Mouse (Mus musculus) spleen, postnatal 4 days (tissue): Measurements from ENCODE around the gene Nipal4.
"Not testable (repeated sequence)": the region's sequence is repeated elsewhere in the genome, so short reads cannot be mapped to it uniquely, and the experiment has no call there.

Source experiments
- DNase-seq, 2 experiments: peaks; one replicate each; pipeline ENCODE4 v3.0.0; 2022; ENCODE audit warnings: low spot score in 2 of 2

Nipal4 gene

GRCm38 (mm10) chr11:46165866-46166585 is at the start of gene Nipal4:
Gene Nipal4, minus strand, starts transcription at chr11:46166508.
- no peak for DNase-seq

DNA sequence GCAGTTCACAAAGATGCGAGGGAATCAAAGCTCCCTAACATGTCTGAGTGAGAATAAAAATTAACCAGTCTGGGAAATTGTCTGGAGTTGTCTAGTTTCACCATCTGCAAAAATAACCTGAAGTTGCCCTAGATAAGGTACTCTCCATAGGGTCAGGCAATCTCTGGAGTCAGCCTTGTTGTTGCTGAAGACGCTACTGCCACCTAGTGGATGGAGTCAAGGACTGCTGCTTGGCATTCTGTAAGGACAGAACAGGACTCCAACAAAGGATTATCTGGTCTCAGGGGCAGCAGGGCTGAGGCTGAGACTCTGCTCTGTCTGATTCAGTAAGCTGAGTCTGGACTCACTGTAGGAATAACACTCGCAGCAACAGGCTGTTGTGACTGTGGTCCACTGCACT is 49.0 kb upstream of the Nipal4 start:
- DNase-seq = peak; percentile 27 to 69

GRCm38 (mm10) chr11:46214368-46215230 is 48.3 kb upstream of the Nipal4 start:
- no peak for DNase-seq

DNA sequence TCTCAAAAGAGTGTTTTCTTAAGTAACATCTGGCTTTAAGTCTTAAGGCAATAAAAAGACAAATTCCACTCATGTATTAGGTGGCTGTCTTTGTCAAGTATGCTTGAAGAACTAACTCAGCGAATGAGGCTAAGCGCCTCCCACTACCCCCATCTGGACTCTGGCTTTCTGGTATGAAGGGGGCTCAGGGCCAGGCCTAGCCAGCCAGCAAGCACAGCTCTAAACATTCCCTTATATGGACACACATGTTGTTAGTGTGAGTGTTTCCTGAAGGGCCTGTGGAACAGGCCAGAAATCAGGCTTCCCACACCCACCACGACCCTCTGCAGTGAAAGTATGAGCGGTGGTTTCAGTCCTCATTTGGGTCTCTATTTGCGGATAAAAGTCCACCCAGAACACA is 47.5 kb upstream of the Nipal4 start:
- DNase-seq = no peak

GRCm38 (mm10) chr11:46211858-46212257 is 45.5 kb upstream of the Nipal4 start:
- no peak for DNase-seq

DNA sequence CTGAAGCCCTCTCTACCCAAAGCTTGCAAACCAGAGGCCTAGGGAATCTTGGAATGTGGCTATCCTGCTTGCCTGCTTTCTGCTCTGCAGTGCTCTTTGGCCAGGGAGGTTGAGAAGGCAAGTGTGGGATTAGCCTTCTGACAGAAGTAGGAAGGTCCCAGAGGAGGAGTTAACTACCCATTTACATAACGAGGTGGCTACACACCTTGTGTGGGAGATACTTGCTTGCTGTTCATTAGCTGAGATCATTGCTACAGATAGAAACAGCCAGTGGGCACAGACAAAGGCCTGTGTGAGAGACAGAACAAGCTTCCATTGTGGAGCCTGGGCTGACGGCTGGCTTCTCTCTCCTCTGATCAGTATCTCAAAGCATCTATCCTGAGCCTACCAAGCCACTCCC is 43.6 kb upstream of the Nipal4 start:
- no peak for DNase-seq

GRCm38 (mm10) chr11:46205639-46206409 is 39.5 kb upstream of the Nipal4 start:
- no peak for DNase-seq

DNA sequence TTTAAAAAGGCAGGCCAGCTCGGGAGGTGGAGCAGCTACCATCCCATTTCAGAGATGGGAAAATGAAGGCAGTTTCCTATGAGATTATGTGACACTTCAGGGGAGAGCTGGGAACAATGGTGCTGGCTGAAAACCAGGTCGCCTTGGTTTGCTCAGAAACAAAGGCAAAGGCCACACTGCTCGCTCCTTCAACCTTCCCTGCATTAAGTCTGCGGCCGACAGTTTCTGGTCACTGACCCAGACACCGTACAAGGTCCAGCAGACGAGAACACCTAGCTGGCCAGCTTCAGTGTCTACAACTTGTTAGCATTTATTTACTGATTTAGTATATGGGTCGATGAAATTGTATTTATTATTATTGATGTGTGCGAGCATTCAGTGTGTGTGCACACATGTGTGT is 38.5 kb upstream of the Nipal4 start:
- no peak for DNase-seq

DNA sequence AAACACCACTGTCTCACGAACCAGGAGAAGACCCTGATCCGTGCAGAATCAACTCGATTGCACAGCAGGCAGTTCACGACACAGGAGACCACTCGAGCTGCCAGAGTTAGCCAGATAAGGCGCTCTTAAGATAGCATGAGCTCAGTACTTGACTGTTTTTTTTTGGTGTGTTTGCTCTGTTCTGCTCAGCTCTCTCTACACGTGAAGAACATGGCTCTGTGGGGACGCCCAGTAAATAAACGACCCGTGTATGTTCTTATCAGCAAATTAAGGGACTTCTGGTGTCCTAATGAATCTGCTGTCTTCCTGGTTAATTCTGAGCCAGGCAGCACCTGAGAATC is 36.2 kb upstream of the Nipal4 start:
- DNase-seq = no peak

- no peak for DNase-seq
These were observed 35.6 kb upstream of the Nipal4 start for GRCm38 (mm10) chr11:46201636-46202546.

- DNase-seq = no peak
These were observed 34.4 kb upstream of the Nipal4 start for GRCm38 (mm10) chr11:46200664-46201063.

DNA sequence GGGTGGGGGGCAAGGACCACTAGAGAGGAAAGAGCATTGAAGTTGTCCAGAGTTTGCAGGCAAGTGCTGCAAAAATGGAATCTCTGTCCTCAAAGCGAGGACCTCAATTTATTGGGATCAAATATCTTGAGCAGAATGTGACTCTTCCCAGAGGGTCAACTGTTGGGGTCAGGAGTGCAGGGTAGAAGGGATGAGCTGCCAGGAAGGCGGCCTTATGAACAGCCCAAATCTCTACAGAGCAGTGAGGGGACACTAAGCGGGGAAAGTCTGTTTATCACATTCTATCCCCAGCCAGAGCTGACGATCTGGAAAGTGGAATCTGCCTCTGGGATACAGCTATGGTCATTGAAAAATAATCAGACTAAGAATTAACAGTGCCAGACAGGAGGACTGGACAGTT is 27.9 kb upstream of the Nipal4 start:
- DNase-seq = no peak

- no peak for DNase-seq
These were observed 22.0 kb upstream of the Nipal4 start for GRCm38 (mm10) chr11:46188283-46188682.

DNA sequence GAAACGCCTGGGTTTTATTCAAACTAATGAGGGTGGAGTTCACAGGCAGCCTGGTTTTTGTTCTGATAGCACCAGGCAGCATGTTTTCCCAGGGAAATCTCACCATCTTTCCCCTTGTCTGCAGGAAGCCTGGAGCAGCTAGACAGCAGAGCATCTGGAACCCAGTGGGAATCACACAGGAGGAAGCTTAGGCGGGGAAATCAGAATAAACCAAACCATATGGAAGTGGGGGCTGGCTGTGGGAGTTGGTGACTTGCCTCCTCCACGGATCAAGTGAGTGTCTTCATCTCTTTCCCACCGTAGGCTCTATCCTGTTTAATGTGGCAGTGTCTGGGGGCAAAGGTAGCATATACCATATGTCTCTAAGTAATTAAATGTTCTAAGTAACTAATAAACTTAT is 19.2 kb upstream of the Nipal4 start:
- no peak for DNase-seq

DNA sequence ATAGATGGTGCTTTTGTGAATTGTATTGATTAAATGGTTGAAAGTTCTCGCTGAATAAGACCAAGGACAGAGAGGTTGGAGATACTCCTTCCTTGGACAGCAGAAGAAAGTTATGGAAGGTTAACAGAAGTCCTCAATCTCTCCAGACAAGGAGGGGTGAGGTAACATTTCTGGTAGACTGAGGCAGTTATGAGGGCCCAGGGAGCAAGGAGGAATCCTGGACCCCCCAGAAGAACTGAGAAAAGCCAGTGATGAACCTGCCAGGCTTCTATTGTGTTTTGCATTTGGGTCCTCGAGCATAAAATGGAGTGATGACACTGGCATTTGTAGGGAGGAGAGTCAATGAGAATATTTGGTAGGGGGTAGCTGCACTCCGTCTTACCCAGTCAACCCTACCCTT is 18.6 kb upstream of the Nipal4 start:
- DNase-seq = no peak

DNA sequence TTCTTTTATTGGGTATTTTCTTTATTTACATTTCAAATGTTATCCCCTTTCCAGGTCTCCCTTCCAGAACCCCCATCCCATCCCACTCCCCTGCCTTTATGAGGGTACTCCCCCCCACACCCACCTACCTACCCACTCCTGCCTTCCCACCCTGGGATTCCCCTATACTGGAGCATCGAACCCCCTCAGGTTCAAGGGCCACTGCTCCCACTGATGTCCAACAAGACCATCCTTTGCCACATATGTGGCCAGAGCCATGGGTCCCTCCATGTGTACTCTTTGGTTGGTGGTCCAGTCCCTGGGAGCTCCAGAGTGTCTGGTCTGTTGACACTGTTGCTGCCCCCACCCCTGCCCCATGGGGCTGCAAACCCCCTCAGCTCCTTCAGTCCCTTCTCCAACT is 15.7 kb upstream of the Nipal4 start:
- DNase-seq = not testable (repeated sequence)

DNA sequence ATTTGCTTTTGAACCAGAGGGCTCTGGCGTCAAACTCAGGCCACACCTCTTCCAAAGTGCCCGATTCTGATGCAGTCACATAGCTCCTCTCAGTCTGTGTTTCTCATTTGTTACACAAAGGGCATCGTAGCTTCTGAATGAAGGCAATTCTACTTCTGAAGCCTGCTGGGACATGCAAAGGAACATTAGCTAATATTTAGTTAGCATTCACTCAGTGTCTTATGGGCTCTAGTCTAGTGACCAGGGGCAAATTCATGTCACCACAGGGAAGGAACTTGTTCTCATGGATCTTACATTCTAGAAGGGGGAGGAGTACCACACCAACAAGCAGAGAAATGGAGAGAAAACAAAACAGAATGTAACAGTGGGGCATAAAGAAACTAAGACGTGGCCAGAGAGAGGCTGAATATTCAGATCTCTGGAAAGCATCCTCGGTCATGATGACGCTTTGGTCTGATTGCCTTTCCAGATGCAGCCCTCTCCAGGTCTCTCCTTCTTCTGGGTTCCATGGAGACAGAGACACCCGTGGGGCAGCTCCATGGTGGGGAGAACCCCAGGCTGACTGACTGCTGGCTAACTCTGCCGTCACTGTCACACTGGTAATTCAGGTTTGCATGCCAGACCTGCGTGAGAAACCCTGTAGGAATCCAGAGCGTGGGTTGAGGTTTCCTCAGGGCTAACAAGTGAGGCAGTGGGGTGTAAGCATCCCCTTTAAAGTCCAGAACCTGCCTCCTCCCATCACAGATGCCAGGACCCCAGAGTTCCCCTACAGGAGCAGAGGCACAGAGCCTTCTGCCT is 11.1 kb upstream of the Nipal4 start:
- no peak for DNase-seq

DNA sequence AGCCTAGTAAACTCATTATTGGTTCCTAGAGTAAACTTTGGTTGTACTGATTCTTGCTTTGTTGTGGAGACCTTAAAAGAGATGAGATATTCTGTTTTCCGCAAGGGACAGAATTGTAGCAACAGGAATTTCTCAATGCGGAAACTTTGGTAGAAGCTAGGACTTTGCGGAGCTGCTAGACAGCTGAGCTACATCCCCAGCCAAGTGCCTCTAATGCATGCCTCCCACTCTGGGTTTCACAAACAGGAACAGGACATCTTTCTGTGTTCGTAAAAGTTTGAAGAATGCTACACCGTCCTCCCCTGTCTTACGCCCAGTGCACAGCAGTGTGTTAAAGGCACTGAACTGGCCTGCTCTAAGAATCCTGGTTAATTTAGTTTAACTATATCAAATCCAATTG is 9.8 kb upstream of the Nipal4 start:
- DNase-seq = no peak

DNA sequence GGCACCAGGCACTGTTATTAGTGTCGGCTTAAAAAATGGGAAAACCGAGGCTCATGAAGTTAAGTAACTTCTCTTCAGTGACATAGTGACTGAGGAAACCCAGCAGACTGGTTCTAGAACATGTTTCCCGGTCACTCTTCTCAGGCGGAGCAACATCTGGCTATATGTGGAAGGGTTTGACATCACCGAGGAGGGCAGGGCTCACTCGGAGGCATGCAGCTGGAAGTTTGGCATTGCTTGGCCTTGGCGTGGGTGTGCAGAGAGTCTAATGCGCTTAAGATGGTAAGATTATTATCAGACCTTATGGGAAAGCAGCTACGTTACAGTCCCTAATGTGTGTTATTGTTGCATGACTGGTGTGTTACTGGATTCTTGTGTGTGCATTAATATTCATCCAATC is 5.8 kb upstream of the Nipal4 start:
- DNase-seq = no peak

DNA sequence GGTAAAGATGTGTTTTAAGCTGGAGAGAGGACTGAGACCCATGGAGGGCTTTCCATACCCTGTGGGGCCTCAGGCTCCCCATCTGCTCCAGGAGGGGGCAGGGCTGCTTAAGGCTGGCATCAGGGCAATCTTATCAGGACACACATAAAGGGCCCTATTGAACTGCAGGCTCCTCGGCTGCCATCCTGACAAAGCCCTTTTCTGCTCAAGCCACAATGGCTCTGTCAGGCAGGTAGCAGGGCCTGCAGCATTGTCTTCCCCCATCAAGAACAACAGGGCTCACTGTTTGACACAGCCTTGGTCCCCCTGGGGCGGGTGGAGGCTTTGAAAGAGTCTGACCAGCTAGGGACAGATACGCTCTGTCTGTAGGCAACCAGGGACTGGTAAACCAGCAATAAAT is 3.6 kb upstream of the Nipal4 start:
- DNase-seq = no peak

DNA sequence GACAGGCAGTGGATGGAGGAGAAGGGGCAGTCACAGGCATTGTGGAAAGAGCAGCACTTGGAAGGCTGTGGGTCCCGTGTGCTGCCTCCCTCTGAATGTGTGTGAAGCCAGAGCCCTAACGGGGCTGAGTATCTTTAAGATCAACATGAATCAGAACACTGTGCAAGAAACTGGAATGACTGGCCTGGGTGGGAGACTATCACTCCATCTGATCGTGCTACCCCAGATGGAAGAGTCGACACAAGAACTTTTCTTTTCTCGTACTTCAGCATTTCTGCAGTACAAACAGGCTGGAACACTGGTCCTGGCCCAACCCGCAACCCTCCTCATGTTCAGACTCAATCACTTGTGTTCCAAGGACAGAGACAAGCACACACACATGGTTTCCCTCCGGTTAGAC is 2.2 kb upstream of the Nipal4 start:
- no peak for DNase-seq
